Mouse (Mus musculus): ENCODE measurements around the gene 1810049J17Rik. TPM values are rescaled to one million over a fixed set of nuclear protein-coding genes. Genes with fewer than 3 reads are reported as not detected.

Gene 1810049J17Rik
- polyA plus RNA-seq, 1 experiment from 2014 or later: not detected

- no peak for DNase-seq (ENCODE audit: extremely low spot score, low spot score)
- Histone ChIP-seq H3K27me3 (ENCODE audit: poor library complexity, severe bottlenecking) (no peaks in the 10 kb centered on the region), H3K4me3 (peak overlapping the region; percentile 32; the same call in 1 of the 2 replicates), H3K36me3 (replicated peaks) (peaks cover 40% of the 10 kb centered on the region), H3K9me3 (no peaks in the 10 kb centered on the region), H3K4me1 (peaks cover 37% of the 10 kb centered on the region), H3K27ac (peak overlapping the region; percentile 85)
- 43% methylated on average over 5 of the region's 5 CpGs for WGBS
Observed at GRCm38 (mm10) chr15:12340536-12341400, 19.1 kb upstream of the 1810049J17Rik start.

GRCm38 (mm10) chr15:12337779-12338137, 16.1 kb upstream of the 1810049J17Rik start:
- no peaks in the 10 kb centered on the region for H3K9me3 ChIP-seq
- H3K4me3 ChIP-seq: no peak overlapping the region
- DNase-seq (ENCODE audit: extremely low spot score, low spot score): no peak
- no peaks in the 10 kb centered on the region for H3K27me3 ChIP-seq (ENCODE audit: poor library complexity, severe bottlenecking)
- H3K36me3 ChIP-seq (replicated peaks): peaks cover 11% of the 10 kb centered on the region
- H3K27ac ChIP-seq: no peak overlapping the region
- 85% methylated on average over 3 of the region's 3 CpGs for WGBS
- H3K4me1 ChIP-seq: peaks cover 44% of the 10 kb centered on the region

GRCm38 (mm10) chr15:12337030-12337778, 15.5 kb upstream of the 1810049J17Rik start:
- H3K4me3 ChIP-seq: no peak overlapping the region
- WGBS: 88% methylated on average over 4 of the region's 4 CpGs
- H3K27ac ChIP-seq: no peak overlapping the region
- no peak for DNase-seq (ENCODE audit: extremely low spot score, low spot score)
- H3K27me3 ChIP-seq (ENCODE audit: poor library complexity, severe bottlenecking): no peaks in the 10 kb centered on the region
- H3K4me1 ChIP-seq: peaks cover 41% of the 10 kb centered on the region
- H3K36me3 ChIP-seq (replicated peaks): peaks cover 5% of the 10 kb centered on the region
- H3K9me3 ChIP-seq: no peaks in the 10 kb centered on the region

GRCm38 (mm10) chr15:12334381-12334780, 12.7 kb upstream of the 1810049J17Rik start:
- no peak for DNase-seq (ENCODE audit: extremely low spot score, low spot score)
- Histone ChIP-seq H3K27me3 (ENCODE audit: poor library complexity, severe bottlenecking) (no peaks in the 10 kb centered on the region), H3K27ac (no peak overlapping the region), H3K9me3 (no peaks in the 10 kb centered on the region), H3K36me3 (replicated peaks) (no peaks in the 10 kb centered on the region; the same call in none of the 2 replicates), H3K4me3 (no peak overlapping the region), H3K4me1 (peaks cover 12% of the 10 kb centered on the region)
- 91% methylated on average over 4 of the region's 4 CpGs for WGBS

- Histone ChIP-seq H3K27me3 (ENCODE audit: poor library complexity, severe bottlenecking) (no peaks in the 10 kb centered on the region), H3K4me3 (no peak overlapping the region), H3K9me3 (no peaks in the 10 kb centered on the region), H3K27ac (no peak overlapping the region), H3K4me1 (peaks cover 8% of the 10 kb centered on the region), H3K36me3 (replicated peaks) (peaks cover 12% of the 10 kb centered on the region)
- WGBS: 90% methylated on average over 1 of the region's 1 CpGs
- DNase-seq (ENCODE audit: extremely low spot score, low spot score): no peak
Observed at GRCm38 (mm10) chr15:12331300-12331699, 9.6 kb upstream of the 1810049J17Rik start.

GRCm38 (mm10) chr15:12330892-12331291, 9.2 kb upstream of the 1810049J17Rik start:
- Histone ChIP-seq H3K27me3 (ENCODE audit: poor library complexity, severe bottlenecking) (no peaks in the 10 kb centered on the region), H3K27ac (no peak overlapping the region), H3K4me1 (peaks cover 12% of the 10 kb centered on the region), H3K4me3 (no peak overlapping the region), H3K36me3 (replicated peaks) (peaks cover 16% of the 10 kb centered on the region), H3K9me3 (no peaks in the 10 kb centered on the region)
- no peak for DNase-seq (ENCODE audit: extremely low spot score, low spot score)

GRCm38 (mm10) chr15:12330389-12330788, 8.7 kb upstream of the 1810049J17Rik start:
- H3K9me3 ChIP-seq: no peaks in the 10 kb centered on the region
- H3K27me3 ChIP-seq (ENCODE audit: poor library complexity, severe bottlenecking): no peaks in the 10 kb centered on the region
- no peak for DNase-seq (ENCODE audit: extremely low spot score, low spot score)
- peaks cover 13% of the 10 kb centered on the region for H3K4me1 ChIP-seq
- H3K36me3 ChIP-seq (replicated peaks): peaks cover 21% of the 10 kb centered on the region
- H3K4me3 ChIP-seq: no peak overlapping the region
- H3K27ac ChIP-seq: no peak overlapping the region
- 93% methylated on average over 3 of the region's 3 CpGs for WGBS

- WGBS: 97% methylated on average over 1 of the region's 1 CpGs
- H3K9me3 ChIP-seq: no peaks in the 10 kb centered on the region
- no peak overlapping the region; the same call in 1 of the 2 replicates for H3K4me3 ChIP-seq
- peaks cover 10% of the 10 kb centered on the region for H3K27me3 ChIP-seq (ENCODE audit: poor library complexity, severe bottlenecking)
- no peak for DNase-seq (ENCODE audit: extremely low spot score, low spot score)
- H3K36me3 ChIP-seq (replicated peaks): peaks cover 31% of the 10 kb centered on the region
- H3K27ac ChIP-seq: 0 out of 2 replicates have a peak overlapping the region, but pooled peaks have one; percentile 8
- peaks cover 41% of the 10 kb centered on the region for H3K4me1 ChIP-seq
Observed at GRCm38 (mm10) chr15:12324326-12324725, 2.6 kb upstream of the 1810049J17Rik start.

GRCm38 (mm10) chr15:12322676-12323402, 1.1 kb upstream of the 1810049J17Rik start:
- H3K36me3 ChIP-seq (replicated peaks): peaks cover 25% of the 10 kb centered on the region
- H3K27me3 ChIP-seq (ENCODE audit: poor library complexity, severe bottlenecking): peaks cover 20% of the 10 kb centered on the region
- DNase-seq (ENCODE audit: extremely low spot score, low spot score): no peak
- H3K27ac ChIP-seq: no peak overlapping the region
- H3K4me1 ChIP-seq: peaks cover 41% of the 10 kb centered on the region
- no peaks in the 10 kb centered on the region for H3K9me3 ChIP-seq
- WGBS: 23% methylated on average over 9 of the region's 9 CpGs
- peak overlapping the region; percentile 99 for H3K4me3 ChIP-seq

- peaks cover 20% of the 10 kb centered on the region for H3K27me3 ChIP-seq (ENCODE audit: poor library complexity, severe bottlenecking)
- H3K4me1 ChIP-seq: peaks cover 40% of the 10 kb centered on the region
- H3K9me3 ChIP-seq: no peaks in the 10 kb centered on the region
- WGBS: under 1% methylated on average over 74 of the region's 74 CpGs
- peaks cover 18% of the 10 kb centered on the region for H3K36me3 ChIP-seq (replicated peaks)
- H3K27ac ChIP-seq: peak within 1 kb of the TSS; percentile 98
- H3K4me3 ChIP-seq: peak within 1 kb of the TSS; percentile 99
- peak; percentile 93 for DNase-seq (ENCODE audit: extremely low spot score, low spot score)
Observed at GRCm38 (mm10) chr15:12321091-12321787, 460 bp downstream of the 1810049J17Rik start, which contains the start of gene Golph3. Gene Golph3 (plus strand): TSS chr15:12321450.

- Histone ChIP-seq H3K36me3 (replicated peaks) (peaks cover 12% of the 10 kb centered on the region), H3K27ac (peak overlapping the region; percentile 98), H3K4me3 (peak overlapping the region; percentile 99), H3K9me3 (no peaks in the 10 kb centered on the region), H3K4me1 (peaks cover 36% of the 10 kb centered on the region), H3K27me3 (ENCODE audit: poor library complexity, severe bottlenecking) (peaks cover 20% of the 10 kb centered on the region)
- DNase-seq (ENCODE audit: extremely low spot score, low spot score): no peak
- WGBS: 7% methylated on average over 22 of the region's 22 CpGs
Observed at GRCm38 (mm10) chr15:12320441-12321090, 1.1 kb downstream of the 1810049J17Rik start.

All from forebrain, embryonic 10.5 days (tissue).